Mouse (Mus musculus): ENCODE measurements around the gene Fam76a.

Fam76a gene

DNA sequence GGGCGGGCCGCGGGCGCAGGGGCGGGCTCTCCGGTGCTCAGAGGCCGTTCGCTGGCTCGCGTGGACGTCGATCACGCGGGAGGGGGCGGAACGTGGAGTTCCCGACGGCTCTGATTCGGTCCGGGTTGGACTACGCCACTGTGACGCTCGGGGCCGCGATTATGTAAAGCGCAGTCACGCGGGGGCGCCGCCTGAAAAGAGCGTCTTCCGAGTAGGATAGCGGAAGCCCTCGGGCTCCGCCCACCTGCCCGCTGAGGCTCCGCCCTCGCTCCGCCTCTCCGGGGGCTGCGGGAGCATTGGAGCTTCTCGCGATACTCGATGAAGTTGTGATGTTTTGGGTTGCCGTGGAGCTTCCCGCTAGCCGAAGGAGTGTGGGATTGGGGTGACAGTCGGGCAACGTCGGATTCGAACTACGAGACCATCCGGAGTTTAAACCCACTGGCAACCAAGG lies at the start of gene Fam76a:
Gene Fam76a, minus strand, starts transcription at position 1 of the 451 bp plus-strand sequence.
- in situ Hi-C loops (cut with MboI, MseI) = no loop called here

DNA sequence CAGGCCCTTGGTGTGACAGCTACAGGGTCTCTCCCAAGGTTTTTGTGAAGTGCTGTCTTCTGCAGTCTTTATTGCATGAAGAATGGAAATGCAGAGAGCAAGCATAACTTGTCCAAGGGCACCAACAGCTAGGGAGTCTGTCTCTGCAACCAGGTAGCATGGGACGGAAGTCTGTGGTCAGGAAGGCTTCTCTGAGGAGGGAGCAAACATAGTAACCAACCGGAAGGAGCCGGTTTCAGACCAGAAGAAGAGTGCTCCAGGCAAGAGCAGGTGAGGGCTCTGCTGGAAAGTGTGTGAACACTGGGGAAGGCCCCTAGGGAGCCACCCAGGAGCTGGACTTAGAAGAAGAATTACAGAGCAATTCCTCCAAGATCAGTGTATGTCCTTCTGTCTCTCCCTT lies 49.7 kb upstream of the Fam76a start:
- in situ Hi-C loops (cut with MboI, MseI) = loop anchor here in 1 of 2 experiments (10.0 kb wide), 1 partner anchor 643 kb away; no protein-coding TSS in a partner anchor

DNA sequence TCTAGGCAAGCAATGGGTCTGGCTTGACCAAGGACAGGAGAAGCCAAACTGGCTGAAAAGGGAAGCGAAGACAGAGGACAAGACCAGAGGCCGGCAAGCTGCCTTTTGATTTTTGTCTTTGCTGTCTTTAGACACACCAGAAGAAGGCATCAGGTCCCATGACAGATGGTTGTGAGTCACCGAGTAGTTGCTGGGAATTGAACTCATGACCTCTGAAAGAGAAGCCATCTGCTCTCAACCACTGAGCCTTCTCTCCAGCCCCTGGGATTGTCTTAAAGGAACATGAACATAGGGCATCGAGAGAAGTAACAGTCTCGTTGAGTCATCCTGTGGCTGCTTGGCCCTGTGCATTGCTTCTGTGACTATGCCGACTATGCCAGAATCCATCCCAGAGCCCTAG lies 49.2 kb upstream of the Fam76a start:
- in situ Hi-C loops (cut with MboI, MseI) = loop anchor here in 1 of 2 experiments (10.0 kb wide), 1 partner anchor 643 kb away; no protein-coding TSS in a partner anchor

DNA sequence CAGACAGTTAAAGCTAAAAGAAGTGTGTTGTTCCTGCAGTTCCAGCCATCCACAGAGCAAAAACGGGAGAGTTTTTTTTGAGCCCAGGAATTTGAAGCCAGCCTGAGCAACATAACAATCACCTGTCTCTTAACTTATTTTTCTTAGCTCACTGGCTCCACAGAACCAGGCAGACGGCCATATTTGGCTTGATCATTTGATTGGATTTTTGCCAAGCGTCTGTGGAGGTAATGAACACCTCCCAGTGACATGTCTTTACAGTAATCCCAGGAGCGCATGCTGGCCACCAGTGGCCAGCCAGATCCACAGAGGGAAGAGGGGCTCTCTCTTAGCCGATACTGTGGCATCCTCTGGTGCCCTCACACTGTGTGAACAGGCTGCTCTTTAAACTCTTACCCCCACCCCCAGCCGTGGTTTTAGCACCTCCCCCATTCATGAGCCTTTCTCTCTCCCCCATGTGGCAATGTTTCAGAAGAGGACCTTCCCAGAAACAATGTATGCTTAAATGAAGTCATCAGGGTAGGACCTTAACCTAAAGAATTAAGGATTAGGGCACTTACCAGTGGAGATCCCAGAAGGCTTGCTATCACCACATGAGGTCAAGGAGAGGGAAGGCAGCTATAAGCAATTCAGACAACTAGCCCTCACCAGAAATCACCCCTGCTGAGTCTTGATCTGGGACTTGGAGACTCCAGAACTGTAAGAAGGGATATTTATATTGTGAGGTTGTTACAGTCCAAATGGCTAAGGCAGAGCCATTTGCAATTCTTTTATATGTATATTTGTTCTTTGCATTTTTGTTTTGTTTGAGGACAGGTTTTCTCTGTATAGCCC lies 46.0 kb upstream of the Fam76a start:
- in situ Hi-C loops (cut with MboI, MseI) = no loop called here

DNA sequence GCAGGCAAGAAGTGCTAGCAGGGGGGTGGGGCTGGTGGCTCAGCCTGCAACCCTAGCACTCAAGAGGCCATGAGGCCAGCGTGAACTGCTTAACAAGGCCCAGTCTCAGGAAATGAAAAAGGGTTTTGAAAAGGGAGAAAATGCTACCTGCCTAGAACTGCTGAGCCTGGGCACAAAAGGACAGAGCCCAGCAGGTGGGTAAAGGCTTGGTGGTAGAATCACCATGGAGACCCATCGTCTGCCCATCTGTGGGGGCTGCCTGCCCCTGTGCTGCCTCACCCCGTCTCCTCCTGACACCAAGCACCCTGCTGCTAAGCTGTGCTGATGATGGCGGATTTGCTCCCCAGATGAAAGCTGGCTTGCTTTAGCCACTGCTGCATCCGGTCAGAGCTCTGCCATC lies 42.1 kb upstream of the Fam76a start:
- in situ Hi-C loops (cut with MboI, MseI) = loop anchor here in 1 of 2 experiments (5.0 kb wide), 1 partner anchor 38 kb away; no protein-coding TSS in a partner anchor

DNA sequence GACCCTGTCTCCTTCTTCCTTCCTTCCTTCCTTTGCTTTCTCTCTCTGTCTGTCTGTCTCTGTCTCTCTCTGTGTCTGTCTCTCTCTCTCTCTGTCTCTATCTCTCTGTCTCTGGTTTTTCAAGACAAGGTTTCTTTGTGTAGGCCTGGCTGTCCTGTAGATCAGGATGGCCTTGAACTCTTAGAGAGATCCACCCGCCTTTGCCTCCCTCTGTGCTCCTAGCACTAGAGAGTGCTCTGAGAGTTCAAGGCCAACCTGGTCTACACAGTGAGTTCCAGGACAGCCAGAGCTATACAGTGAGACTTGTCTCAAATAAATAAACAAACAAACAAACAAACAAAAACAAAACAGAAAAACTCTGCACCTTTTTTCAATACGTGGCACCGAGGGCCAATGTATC lies 41.7 kb upstream of the Fam76a start:
- in situ Hi-C loops (cut with MboI, MseI) = loop anchor here in 1 of 2 experiments (5.0 kb wide), 1 partner anchor 38 kb away; no protein-coding TSS in a partner anchor

DNA sequence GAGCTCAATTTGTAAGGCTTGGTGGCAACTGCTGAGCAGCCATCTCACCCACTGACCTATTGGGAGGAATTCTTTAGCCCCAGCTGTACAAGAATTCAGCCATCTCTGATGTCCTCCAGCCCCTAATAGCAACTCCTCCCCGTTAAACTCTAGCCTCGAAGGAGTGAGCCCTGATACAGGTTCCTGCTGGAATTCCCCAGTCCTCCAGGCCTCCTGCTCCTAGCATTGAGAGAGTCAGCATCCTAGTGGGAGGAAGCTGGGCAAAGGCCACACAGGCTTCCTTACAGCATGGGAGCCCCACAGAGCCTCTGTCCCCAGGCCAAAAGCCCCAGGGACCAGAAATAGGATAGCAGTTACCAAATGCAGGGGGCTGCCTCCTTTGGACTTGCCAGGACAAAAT lies 41.1 kb upstream of the Fam76a start:
- in situ Hi-C loops (cut with MboI, MseI) = loop anchor here in 1 of 2 experiments (5.0 kb wide), 1 partner anchor 39 kb away; no protein-coding TSS in a partner anchor

DNA sequence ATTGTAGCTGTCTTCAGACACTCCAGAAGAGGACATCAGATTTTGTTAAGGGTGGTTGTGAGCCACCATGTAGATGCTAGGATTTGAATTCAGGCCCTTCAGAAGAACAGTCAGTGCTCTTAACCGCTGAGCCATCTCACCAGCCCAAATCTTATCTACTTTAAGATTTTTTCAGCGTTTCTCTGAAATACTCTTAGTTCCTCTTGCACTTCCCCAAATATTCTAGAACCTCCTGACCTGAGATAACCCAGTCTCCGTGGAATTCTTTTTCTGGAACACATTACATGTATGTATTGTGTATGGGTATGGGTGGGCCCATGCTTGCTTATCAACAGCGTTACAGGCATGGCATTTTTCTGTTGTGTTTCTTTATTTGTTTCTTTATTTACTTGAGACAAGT lies 40.3 kb upstream of the Fam76a start:
- in situ Hi-C loops (cut with MboI, MseI) = loop anchor here in 1 of 2 experiments (5.0 kb wide), 1 partner anchor 40 kb away; no protein-coding TSS in a partner anchor

DNA sequence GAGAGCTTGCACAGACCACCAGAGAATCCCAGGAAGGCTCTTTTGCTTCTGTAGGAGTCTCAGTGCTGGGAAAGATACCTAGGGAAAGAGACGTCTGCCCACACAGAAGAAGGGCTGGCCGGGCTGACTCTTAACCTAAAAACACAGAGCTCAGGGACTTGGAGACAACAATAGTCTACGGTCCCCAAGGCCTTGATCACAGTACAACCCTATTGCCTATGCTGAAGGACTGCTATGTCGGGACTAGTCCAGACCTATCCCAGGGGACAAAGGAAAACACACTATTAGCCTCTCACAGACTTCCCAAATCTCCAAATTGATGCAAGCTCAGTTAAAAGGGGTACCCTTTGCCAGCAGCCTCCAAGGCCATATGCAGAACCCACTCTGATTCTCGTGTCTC lies 39.5 kb upstream of the Fam76a start:
- in situ Hi-C loops (cut with MboI, MseI) = loop anchor here in 1 of 2 experiments (5.0 kb wide), 1 partner anchor 40 kb away; no protein-coding TSS in a partner anchor

DNA sequence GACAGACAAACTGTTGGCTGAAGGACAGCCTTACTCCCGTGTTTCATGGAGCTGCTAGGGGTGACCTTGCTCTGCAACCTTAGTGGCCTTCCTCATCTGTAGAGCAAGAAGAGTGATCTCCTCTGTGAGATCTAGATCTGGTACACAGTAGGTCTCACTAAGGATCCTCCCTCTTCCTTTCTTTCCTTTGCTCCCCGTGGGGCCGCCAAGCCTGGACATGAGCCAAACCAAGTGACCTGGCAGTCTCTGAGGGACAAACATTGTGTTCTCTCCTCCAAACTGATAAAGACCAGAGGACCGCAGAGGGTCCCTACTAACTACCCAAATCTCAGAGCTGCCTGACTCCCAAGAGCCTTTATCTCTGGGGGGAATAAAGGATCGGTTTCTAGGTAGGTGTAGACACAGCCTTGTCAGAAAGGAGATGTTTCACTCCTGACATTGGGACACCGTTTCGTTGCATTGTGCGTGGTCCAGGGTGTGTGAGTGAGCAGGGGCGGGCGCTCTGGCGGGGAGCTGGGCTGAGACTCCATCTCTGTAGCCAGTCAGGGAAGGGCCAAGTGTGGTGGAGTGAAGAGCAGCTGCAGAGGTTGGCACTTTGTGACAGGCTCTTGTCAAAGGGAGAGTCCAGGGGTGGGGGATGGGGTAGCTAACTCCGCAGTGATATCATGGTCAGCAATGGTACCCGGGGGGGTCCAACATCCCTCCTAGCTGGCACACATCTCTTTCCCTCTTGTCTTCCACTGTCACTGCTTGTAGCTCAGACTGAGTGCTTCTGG lies 38.7 kb upstream of the Fam76a start:
- in situ Hi-C loops (cut with MboI, MseI) = loop anchor here in 1 of 2 experiments (5.0 kb wide), 1 partner anchor 41 kb away; no protein-coding TSS in a partner anchor

DNA sequence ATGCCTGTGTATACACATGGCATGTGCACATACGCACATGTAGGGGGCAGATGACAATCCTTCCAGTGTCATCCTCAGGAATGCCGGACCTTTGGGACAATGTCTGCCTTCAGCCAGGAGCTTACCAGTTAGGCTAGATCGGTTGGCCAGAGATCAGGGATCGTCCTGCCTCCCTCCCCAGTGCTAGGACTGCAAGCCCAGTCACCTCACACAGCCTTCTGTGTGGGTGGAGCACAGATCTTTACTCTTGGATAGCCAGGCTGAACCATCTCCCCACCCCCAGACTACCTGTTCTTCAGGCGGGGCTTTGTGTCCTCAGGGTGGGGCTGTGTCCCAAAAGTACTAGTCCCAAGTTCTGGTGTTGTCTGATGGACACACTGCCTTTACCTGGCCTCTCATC lies 38.0 kb upstream of the Fam76a start:
- in situ Hi-C loops (cut with MboI, MseI) = loop anchor here in 1 of 2 experiments (5.0 kb wide), 1 partner anchor 42 kb away; no protein-coding TSS in a partner anchor

DNA sequence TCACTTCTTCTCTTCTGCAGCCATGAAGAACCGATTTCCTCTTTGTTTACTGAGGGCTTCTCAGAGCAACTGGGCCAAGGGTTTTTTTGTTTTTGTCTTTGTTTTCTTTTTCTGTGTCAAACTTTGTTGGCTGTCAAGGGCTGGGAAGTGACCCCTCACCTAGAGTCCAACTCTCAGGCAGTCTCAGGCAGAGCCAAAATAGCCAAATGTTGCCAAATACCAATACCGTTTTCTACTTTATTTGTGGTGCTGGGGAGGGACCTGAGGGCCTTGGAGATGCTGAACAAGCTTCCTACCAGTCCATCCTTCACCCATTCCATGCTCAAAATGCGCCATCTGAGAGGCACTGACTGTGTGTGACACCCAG lies 37.3 kb upstream of the Fam76a start:
- in situ Hi-C loops (cut with MboI, MseI) = loop anchor here (5.0 kb wide), 2 partner anchors 33 to 43 kb away; no protein-coding TSS in a partner anchor

DNA sequence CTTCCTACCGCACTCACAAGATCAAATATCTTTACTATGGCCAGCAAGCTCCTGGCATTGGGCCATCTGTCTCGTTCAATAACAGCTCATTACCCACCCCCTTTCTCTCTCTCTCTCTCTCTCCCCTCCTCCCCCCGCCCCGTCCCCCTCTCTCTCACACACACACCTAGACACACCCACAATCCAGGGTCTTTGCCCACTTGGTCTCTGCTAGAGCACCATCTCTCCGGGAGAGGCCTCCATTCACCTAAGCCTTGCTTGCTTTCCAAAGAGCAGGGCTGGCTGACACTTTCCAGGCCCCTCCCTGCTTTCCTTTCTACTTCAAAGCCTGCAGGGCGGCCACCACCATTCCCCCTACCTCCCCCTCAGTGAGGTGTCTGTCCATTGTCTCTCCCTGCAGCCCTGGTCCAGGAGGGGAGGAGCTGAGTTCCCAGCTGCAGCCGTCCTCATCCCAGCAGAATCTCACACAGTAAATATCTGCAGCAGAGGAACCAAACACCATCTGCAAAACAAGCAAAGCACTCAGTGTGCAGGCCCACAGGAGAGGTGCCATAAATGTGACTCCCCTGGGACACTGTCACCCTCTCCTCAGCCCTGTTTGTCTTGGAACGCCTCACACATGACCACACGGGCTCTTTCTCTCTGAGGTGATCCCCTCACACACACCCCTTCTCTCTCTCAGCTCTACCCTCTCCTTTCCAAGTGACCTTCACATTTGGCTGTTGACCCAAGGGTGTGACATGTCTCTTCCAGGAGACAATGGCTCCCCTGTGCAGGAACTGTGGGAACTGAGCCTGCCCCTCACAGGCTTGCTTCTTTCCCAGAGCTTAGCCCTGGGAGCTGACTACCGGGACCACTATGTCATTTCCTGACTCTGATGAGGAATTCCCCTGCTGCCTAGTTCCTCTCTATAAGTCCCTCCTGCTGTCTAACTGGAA lies 36.7 kb upstream of the Fam76a start:
- in situ Hi-C loops (cut with MboI, MseI) = loop anchor here in 1 of 2 experiments (5.0 kb wide), 1 partner anchor 33 kb away; no protein-coding TSS in a partner anchor

DNA sequence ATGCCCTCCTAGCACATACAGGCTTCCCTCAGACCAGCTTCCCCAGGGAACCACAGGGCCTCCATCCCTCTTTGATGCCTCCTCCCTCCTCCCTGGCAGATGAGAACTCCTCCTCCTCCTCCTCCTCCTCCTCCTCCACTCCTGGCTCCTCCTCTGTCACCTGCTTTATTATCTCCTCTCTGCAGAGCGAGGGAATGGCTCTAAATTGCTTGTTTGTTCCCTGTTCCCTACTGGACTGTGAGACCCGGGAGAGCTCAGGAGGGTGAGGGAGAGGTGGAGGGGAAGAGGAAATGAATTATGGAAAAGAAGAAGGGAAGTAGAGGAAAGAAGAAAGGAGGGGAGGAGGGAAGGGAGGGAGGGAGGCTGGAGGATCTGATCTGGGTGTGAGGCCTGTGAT lies 33.0 kb upstream of the Fam76a start:
- in situ Hi-C loops (cut with MboI, MseI) = loop anchor here in 1 of 2 experiments (5.0 kb wide), 1 partner anchor 37 kb away; no protein-coding TSS in a partner anchor

DNA sequence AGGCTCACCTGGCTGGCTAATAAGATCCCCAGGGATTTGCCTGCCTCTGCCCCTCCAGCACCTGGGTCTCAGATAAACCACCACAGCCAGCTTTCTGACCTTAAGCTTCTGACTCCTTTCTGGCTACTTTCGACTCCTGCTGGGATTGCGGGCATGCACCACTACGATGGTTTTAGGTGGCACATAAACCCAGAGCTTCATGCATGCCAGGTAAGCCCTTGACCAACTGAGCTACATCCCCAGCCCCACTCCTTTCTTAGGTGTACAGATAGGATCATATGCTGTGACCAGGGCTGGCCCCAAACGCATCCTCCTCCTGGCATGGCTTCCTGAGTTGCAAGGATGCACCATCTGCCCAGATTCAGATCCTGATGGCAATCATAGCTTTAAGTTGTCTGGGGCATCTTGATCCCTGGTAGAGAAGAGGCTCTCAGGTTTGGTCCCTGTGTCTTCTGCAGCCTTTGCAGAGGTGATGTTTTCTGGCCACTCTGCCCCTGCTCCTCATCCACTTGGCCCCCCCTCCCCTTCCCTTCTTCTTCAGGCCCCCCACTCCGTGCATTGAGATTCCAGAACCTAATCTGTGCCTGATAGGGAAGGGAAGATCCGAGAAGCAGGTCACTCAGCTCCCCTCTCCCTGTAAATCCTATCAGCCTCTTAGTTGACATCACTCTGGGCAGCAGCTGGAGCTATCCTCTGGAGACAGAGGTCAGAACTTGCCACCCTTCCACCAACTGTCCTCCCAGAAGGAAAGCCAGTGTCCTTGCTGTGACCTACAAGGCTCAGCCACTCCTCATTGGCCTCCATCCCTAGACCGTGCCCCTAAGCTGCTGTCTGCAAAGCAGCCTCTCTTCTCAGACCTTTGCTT lies 32.4 kb upstream of the Fam76a start:
- in situ Hi-C loops (cut with MboI, MseI) = loop anchor here in 1 of 2 experiments (5.0 kb wide), 1 partner anchor 38 kb away; no protein-coding TSS in a partner anchor

DNA sequence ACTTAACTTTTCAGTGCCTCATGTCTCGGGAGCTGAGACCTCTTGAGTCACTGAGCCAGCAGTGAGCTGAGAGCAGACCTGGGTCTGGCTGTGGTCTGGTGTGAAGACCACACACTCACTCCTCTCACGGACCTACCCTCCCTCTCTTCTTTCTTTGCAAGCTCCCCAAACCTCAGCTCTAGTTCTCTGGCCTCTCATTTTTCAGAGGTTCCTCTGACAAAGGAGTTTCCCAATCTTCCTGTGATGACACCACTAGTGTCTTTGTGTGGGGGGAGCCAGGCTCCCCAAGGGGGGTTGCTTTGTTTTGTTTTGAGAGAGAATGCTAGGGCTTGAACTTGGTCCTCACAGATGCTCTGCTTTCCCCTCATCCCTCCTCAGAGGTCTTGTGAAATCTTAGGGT lies 28.6 kb upstream of the Fam76a start:
- in situ Hi-C loops (cut with MboI, MseI) = no loop called here

DNA sequence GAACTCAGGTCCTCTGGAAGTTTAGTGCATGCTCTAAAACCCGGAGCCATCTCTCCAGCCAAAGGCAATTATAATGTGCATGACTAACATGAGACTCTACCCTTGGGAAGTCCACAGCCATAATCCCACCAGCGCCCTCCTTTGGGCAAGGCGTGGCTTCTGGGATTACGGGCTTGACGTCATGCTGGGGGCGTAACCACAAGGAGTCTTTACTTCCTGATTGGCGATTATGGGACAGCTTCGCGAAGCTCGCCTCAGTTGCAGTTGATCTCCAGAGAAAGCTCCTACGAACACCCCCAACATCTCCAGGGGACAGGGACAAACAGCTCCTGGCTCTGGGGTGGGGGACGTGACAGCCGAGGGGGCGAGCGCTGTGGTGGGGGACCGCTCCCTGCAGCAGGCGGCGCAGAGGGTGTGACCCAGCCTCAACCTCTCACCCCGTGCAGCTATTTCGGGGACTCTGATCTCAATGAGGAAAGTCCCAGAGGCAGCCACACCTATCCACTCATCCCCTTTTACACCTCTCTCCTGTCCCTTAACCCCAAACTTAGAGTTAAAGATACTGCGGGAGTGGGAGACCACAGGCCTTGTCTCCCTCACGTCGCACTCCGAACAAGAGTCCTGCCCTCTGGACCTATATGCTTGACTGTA lies 27.6 kb upstream of the Fam76a start:
- in situ Hi-C loops (cut with MboI, MseI) = loop anchor here in 1 of 2 experiments (5.0 kb wide), 1 partner anchor 102 kb away; no protein-coding TSS in a partner anchor

Measured in T-helper 17 cell (primary cell).